Mouse (Mus musculus) hindbrain, embryonic 13.5 days (tissue): ENCODE measurements at regions not wholly inside any gene's neighbourhood (a gene's known extent, or its start where the extent isn't known, plus 50 kb on each side); places are given as distances from the start of the nearest gene placed in this dataset.
"Not testable (repeated sequence)": the region's sequence is repeated elsewhere in the genome, so short reads cannot be mapped to it uniquely, and the experiment has no call there.

Experiments
- ATAC-seq: fragments of 200-750 bp; cut with Nextera tagmentation; 2 replicates; pipeline ENCODE4 v1.8.0; 2017; ENCODE audit warnings: moderate TSS enrichment; ENCODE audit not compliant: low FRiP score
- H3K27ac ChIP-seq: fragments of 300-500 bp; sonication (generic); 2 replicates; pipeline ENCODE4 v1.5.1; 2015; ENCODE audit warnings: inconsistent platforms, mild to moderate bottlenecking, moderate library complexity
- H3K27me3 ChIP-seq: fragments of 300-500 bp; sonication (generic); 2 replicates; pipeline ENCODE4 v1.6.1; 2015; ENCODE audit warnings: mild to moderate bottlenecking, inconsistent platforms
- H3K36me3 ChIP-seq: fragments of 300-500 bp; sonication (generic); 2 replicates; pipeline ENCODE4 v1.6.1; 2015; ENCODE audit warnings: mild to moderate bottlenecking, inconsistent platforms
- H3K4me1 ChIP-seq: fragments of 300-500 bp; sonication (generic); replicated peaks from 2 replicates; pipeline ENCODE4 v1.6.1; 2015; ENCODE audit warnings: inconsistent platforms
- H3K4me2 ChIP-seq: fragments of 300-500 bp; sonication (generic); 2 replicates; pipeline ENCODE4 v1.6.1; 2015; ENCODE audit warnings: inconsistent platforms, mild to moderate bottlenecking, moderate library complexity
- H3K4me3 ChIP-seq: fragments of 300-500 bp; sonication (generic); 2 replicates; pipeline ENCODE4 v1.5.1; 2015; ENCODE audit warnings: mild to moderate bottlenecking, inconsistent platforms
- H3K9ac ChIP-seq: fragments of 300-500 bp; sonication (generic); 2 replicates; pipeline ENCODE4 v1.6.1; 2015; ENCODE audit warnings: mild to moderate bottlenecking, inconsistent platforms
- H3K9me3 ChIP-seq: fragments of 300-500 bp; sonication (generic); 2 replicates; pipeline ENCODE4 v1.6.1; 2016; ENCODE audit warnings: inconsistent platforms
- WGBS: fragments of 180-500 bp; shearing (Covaris S2); methylation state at CpG from one replicate; pipeline ENCODE4 v1.1.7; 2015; 5-methylcytosine and 5-hydroxymethylcytosine counted together

DNA sequence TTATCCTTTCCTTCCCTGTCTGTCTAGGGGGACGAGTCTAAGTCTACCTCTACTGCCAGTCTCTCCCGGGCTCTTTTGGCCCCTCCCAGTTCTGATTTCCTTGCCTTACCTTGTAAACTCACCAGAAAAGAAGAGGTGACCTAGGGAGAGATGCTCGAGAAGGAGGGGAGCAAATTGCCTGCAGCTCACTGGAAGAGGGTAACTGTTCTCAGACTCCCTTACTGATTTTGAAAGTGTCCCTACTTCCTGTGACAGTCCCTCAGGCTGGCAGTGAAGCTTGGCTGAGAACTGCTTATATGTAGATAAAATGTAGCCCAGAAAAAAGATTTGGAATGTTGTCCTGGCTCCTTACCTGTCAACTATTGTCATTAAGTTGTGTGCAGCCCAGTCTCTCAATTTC lies 180.6 kb upstream of the Tab2 start:
- WGBS, result 88% methylated on average over 3 of the region's 3 CpGs
- no peak overlapping the region for H3K4me3 ChIP-seq
- H3K27me3 ChIP-seq, result no peaks in the 10 kb centered on the region
- no peak for ATAC-seq
- no peak overlapping the region for H3K9ac ChIP-seq
- H3K9me3 ChIP-seq, result no peaks in the 10 kb centered on the region
- H3K36me3 ChIP-seq, result no peaks in the 10 kb centered on the region
- peaks cover 12% of the 10 kb centered on the region for H3K4me1 ChIP-seq
- H3K4me2 ChIP-seq, result no peak overlapping the region
- no peak overlapping the region for H3K27ac ChIP-seq

DNA sequence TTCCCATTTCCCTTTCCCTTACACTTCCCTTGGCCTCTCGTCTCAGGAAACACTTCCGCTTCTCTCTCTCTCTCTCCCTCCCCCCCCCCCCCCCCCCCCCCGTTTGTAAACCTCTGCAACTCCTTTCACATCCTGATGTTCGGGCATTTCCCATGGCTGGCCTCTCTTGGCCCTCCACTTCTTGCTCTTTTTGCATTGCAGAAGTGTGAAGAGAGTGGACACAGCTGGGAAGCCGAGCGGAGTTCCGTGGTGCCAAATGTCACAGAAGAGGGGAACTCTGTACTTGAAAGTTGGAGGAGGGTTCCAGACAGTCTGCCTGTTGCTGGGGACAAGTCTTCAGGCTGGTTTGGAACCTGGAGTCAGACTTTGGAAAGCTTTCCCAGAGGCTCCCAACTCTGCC lies 179.2 kb upstream of the Tab2 start:
- Histone ChIP-seq H3K27ac (no peak overlapping the region), H3K9ac (no peak overlapping the region), H3K4me3 (no peak overlapping the region), H3K4me2 (no peak overlapping the region), H3K27me3 (no peaks in the 10 kb centered on the region), H3K4me1 (peaks cover 12% of the 10 kb centered on the region), H3K36me3 (no peaks in the 10 kb centered on the region), H3K9me3 (no peaks in the 10 kb centered on the region)
- ATAC-seq, result no peak
- WGBS, result 71% methylated on average over 7 of the region's 7 CpGs

DNA sequence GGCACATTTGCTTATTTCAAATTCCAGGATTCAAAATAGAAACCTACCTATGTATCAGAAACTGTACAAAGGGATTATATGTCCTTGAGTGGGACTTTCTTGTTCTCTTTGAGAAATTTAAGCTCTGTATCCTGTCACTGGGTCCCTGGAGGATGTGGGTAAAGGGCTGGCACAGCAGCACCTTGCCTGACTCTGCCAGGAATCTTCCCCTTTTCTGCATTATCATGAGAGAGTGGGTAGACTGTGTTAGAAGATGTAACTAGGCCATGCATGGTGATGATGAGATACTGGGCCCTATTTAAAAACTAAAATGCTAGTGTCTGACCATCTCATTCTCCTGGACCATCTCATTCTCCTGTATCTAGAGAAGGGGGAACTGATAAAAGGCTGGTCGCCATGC lies 178.4 kb upstream of the Tab2 start:
- no peaks in the 10 kb centered on the region for H3K36me3 ChIP-seq
- WGBS, result 100% methylated on average over 1 of the region's 1 CpGs
- no peak overlapping the region for H3K9ac ChIP-seq
- no peak overlapping the region for H3K27ac ChIP-seq
- peaks cover 12% of the 10 kb centered on the region for H3K4me1 ChIP-seq
- no peak overlapping the region for H3K4me3 ChIP-seq
- no peaks in the 10 kb centered on the region for H3K9me3 ChIP-seq
- no peak for ATAC-seq
- H3K27me3 ChIP-seq, result no peaks in the 10 kb centered on the region
- no peak overlapping the region for H3K4me2 ChIP-seq

DNA sequence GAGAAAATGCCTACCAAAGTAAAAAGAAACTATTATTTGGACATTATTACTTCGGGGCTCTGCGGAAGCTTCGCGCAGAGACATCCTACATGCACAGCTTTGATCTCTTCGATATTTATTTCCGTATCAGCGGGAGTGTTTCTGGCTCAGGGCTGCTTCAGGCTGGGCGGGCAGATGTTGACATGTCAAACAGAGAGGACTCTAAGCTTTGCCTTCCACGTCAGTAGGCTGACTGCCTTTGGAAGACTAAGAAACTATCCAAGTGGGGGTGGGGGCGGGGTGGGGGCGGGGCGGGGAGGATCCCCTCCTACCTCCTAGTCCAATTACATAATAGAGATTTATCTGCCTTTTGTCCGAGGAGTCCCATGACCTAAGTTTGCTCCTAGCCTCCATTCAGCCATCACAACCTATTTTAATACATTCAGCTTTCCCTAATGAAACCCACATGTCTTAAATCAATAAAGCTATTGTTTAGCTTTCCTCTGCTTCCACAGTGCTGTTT lies 177.5 kb upstream of the Tab2 start:
- Histone ChIP-seq H3K27ac (no peak overlapping the region), H3K9ac (no peak overlapping the region), H3K4me2 (peak overlapping the region; percentile 14), H3K36me3 (no peaks in the 10 kb centered on the region), H3K9me3 (no peaks in the 10 kb centered on the region), H3K4me1 (peaks cover 12% of the 10 kb centered on the region), H3K4me3 (no peak overlapping the region), H3K27me3 (no peaks in the 10 kb centered on the region)
- ATAC-seq, result peak; percentile 74
- whole genome bisulfite sequencing, result 20% methylated on average over 13 of the region's 13 CpGs

DNA sequence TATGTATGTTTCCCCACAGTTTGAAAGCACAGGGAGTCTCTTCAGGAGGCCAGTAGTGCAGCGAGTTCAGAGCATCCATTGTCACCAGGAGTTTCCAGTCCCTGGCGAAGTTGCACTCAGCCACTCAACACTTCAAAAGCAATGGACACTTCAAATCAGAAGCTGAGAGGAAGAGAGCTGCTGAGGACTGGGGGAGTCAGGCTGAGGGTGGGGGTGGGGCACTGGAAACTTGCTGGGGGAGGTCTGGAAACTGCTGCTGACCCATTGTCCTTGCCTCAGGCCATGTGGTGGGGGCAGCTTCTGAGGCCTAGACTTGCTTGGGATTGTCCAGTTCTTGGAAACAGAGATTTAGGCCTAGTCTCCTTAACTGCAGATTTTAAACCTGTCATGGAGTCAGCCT lies 176.8 kb upstream of the Tab2 start:
- 38% methylated on average over 2 of the region's 2 CpGs for WGBS
- H3K27me3 ChIP-seq, result no peaks in the 10 kb centered on the region
- H3K4me3 ChIP-seq, result no peak overlapping the region
- no peak overlapping the region for H3K9ac ChIP-seq
- H3K4me2 ChIP-seq, result no peak overlapping the region
- H3K36me3 ChIP-seq, result no peaks in the 10 kb centered on the region
- peak; percentile 22; the same call in 1 of the 2 replicates for ATAC-seq
- peaks cover 12% of the 10 kb centered on the region for H3K4me1 ChIP-seq
- H3K27ac ChIP-seq, result 0 out of 2 replicates have a peak overlapping the region, but pooled peaks have one; percentile 35
- no peaks in the 10 kb centered on the region for H3K9me3 ChIP-seq

DNA sequence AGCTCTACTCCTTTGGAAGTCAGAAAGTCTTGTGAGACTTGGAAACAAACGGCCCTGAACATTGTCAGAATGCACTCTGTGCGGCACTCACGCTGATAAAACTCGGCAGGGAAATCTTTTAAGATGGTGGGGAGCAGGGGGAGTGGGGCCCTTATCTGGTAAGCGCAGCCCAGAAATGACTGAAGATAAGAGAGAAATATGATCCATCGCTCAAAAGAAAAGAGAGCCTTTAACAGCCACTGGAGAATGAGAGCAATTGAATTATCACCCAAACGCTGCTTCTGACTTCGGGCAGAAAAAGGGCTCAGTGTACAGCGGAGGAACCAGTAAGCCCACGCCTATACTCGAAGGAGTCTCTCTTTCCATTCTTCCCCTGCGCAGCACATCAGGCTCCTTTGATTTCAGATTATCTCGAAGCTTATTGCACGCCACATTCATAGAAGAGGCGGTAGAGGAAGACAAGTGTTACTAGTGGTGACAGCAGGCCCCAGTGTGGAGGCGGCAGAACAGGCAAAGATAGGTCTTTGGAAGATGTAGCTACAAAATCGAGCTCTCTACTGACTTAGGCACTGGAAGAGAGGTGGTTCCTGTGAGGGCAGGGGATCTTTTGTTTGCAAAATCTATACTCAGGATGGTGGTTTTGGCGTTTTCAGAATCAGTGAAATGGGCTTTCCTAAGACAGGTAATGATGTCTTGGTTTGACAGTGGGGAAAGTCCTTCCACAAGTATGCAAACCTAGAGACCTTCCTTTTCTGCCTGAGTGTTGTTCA lies 174.6 kb upstream of the Tab2 start:
- WGBS, result 66% methylated on average over 18 of the region's 18 CpGs
- Histone ChIP-seq H3K27ac (no peak overlapping the region), H3K4me1 (peaks cover 12% of the 10 kb centered on the region), H3K36me3 (no peaks in the 10 kb centered on the region), H3K27me3 (no peaks in the 10 kb centered on the region), H3K9ac (no peak overlapping the region), H3K4me3 (no peak overlapping the region), H3K9me3 (no peaks in the 10 kb centered on the region), H3K4me2 (no peak overlapping the region)
- ATAC-seq, result no peak

DNA sequence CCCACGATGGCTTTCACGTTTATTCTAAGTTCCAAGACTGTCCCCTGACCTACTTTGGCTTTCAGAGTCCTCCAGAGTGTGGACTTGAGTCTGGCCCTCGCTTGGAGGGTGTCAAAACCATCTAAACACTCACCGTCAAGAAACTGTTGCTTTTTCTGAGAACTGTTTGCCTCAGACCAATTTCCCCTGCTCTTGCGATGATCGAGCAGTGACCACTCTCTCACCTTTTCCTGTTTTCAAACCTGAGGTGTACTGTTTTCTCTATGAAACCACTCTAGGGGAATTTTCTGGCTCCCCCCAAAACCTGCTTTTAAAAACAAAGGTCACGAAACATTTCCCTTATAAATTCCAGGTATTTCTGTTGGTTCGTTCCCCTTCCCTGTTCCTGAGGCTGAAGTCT lies 174.0 kb upstream of the Tab2 start:
- Histone ChIP-seq H3K4me3 (no peak overlapping the region), H3K4me1 (peaks cover 12% of the 10 kb centered on the region), H3K9me3 (no peaks in the 10 kb centered on the region), H3K9ac (no peak overlapping the region), H3K4me2 (no peak overlapping the region), H3K27ac (no peak overlapping the region), H3K27me3 (no peaks in the 10 kb centered on the region), H3K36me3 (no peaks in the 10 kb centered on the region)
- WGBS, result 87% methylated on average over 8 of the region's 8 CpGs
- no peak for ATAC-seq

DNA sequence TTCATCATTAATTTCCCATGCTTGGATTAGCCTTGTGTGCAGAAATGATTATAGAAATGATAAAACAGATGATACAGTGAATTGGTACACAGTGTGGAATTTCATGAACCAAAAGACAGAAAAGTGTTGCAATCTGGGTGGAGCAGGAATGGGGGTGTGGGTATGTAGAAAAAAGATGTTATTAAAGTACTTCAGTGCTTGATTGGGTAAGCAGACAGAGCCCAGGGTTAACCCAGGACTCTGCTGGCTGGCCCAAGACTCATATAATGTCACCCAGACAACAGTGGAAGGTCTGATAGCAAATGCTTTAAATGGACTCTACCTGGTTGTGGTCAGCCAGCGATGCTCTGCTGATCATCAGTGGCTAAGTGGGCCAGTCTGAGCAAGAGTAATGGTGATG lies 168.1 kb upstream of the Tab2 start:
- H3K36me3 ChIP-seq, result no peaks in the 10 kb centered on the region
- H3K4me2 ChIP-seq, result no peak overlapping the region
- H3K27me3 ChIP-seq, result no peaks in the 10 kb centered on the region
- 96% methylated on average over 1 of the region's 1 CpGs for WGBS
- H3K9me3 ChIP-seq, result no peaks in the 10 kb centered on the region
- ATAC-seq, result no peak
- H3K4me3 ChIP-seq, result no peak overlapping the region
- H3K9ac ChIP-seq, result no peak overlapping the region
- H3K4me1 ChIP-seq, result no peaks in the 10 kb centered on the region
- H3K27ac ChIP-seq, result no peak overlapping the region

DNA sequence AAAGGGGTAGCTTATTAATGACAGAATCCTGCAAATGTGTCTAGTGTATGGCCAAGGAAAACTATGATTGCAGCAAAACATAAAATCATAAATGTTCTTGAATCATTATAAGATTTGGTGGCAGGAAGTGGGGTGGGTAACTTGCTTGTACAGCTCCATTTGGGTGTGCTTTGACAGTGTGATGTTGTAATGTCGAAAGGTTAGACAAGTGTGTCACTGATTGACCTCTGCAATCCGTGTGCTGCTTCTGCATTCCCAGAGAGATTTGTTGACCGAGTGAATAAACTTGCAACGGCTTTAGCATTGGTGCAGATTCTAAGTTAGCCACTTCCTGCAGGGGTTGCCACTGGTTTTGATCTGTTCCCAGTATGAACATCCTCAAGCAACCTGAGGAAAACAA lies 165.9 kb upstream of the Tab2 start:
- no peak for ATAC-seq
- Histone ChIP-seq H3K36me3 (no peaks in the 10 kb centered on the region), H3K27ac (no peak overlapping the region), H3K4me2 (no peak overlapping the region), H3K4me3 (no peak overlapping the region), H3K9ac (no peak overlapping the region), H3K4me1 (no peaks in the 10 kb centered on the region), H3K27me3 (no peaks in the 10 kb centered on the region), H3K9me3 (no peaks in the 10 kb centered on the region)
- WGBS, result 77% methylated on average over 4 of the region's 4 CpGs

DNA sequence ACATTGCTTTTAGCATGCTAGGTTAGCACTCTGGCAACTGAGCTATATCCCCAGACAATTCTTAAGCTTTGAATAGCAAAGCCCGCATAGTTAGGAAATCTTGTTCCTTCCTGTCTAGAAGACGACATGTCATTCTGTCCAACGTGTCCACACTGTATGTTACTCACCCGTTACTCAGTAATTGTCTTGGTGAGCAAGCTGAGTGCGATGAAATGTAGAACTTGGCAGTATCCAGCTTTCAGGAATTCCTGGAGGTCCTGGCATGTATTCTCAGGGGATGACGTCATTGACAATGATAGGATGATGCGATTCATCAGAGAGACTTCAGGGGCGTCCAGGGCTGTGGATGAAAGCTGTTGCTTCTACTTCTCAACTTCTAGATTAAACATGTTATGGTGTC lies 160.8 kb upstream of the Tab2 start:
- no peaks in the 10 kb centered on the region for H3K27me3 ChIP-seq
- H3K9me3 ChIP-seq, result no peaks in the 10 kb centered on the region
- H3K36me3 ChIP-seq, result no peaks in the 10 kb centered on the region
- no peak overlapping the region for H3K9ac ChIP-seq
- WGBS, result 87% methylated on average over 8 of the region's 8 CpGs
- H3K4me3 ChIP-seq, result no peak overlapping the region
- no peak overlapping the region for H3K4me2 ChIP-seq
- no peak overlapping the region for H3K27ac ChIP-seq
- ATAC-seq, result no peak
- H3K4me1 ChIP-seq, result no peaks in the 10 kb centered on the region

DNA sequence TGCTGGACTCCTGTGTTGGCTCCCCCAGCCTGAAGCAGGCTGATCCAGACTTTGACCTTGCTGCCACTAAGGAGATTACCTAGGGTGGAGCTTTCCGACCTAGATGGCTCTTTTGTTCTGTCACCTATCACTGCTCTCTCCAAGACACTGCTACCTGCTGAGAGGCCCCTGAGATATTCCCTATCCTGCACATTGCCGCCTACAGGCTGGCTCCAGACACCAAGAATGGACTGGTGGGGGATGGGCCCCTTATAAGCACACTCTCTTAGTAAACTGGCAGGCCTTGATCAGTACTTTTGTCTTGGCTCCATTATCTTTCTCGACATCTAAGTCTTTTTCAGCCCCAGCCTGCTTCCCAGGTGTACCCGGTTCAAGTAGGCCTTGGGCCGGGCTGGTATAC lies 158.9 kb upstream of the Tab2 start:
- not testable (repeated sequence) for H3K4me2 ChIP-seq, H3K27me3 ChIP-seq

DNA sequence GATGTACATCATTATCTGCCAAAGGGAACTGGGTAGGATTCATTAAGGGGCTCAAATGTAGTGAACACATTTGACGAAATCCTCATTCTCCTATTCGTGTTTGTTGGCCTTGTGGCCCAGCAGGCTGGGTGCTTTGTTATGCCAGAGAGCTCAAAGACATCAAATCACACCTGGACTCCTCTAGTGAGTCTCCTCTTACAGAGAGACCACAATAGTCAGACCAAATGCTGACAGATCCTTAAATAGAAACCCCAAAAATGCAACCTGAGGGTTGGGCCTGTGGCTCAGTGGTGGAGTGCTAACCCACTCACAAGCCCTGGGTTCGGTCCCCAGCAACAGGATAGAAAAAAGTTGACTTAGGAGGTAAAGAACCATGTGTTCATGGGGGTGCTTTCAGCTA lies 158.5 kb upstream of the Tab2 start:
- Histone ChIP-seq H3K4me3 (no peak overlapping the region), H3K27ac (no peak overlapping the region), H3K9me3 (no peaks in the 10 kb centered on the region), H3K27me3 (no peaks in the 10 kb centered on the region), H3K4me2 (no peak overlapping the region), H3K36me3 (no peaks in the 10 kb centered on the region), H3K4me1 (no peaks in the 10 kb centered on the region), H3K9ac (no peak overlapping the region)
- ATAC-seq, result no peak
- WGBS, result 50% methylated on average over 3 of the region's 3 CpGs

More for the DNA sequence above, 158.9 kb upstream of the Tab2 start:
- H3K4me3 ChIP-seq, H3K27ac ChIP-seq, H3K9me3 ChIP-seq, H3K9ac ChIP-seq, H3K36me3 ChIP-seq, H3K4me1 ChIP-seq, ATAC-seq: not testable (repeated sequence)
- 63% methylated on average over 5 of the region's 5 CpGs for WGBS

DNA sequence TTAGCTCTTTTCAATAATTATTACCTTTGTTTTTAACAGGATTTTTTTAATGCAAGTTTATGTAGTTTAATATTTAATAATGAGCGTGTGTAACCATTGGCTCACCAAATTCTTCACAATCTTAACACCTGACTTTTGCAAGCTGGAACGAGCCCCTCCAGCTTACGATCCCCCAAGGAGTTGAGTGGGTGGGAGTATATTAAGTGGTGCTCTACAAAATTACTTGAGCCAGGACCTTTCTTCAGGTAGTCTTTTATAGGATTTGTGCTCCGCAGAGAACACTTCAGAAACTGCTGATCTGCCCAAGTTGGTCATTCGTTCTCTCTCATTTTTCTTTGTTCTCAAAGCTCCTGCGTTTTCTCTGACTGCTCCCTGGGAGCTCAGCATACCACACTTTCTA lies 144.5 kb upstream of the Tab2 start:
- 91% methylated on average over 6 of the region's 6 CpGs for WGBS
- no peak overlapping the region for H3K9ac ChIP-seq
- ATAC-seq, result no peak

More for the DNA sequence above, 144.5 kb upstream of the Tab2 start:
- Histone ChIP-seq H3K4me3 (no peak overlapping the region), H3K36me3 (no peaks in the 10 kb centered on the region), H3K4me1 (no peaks in the 10 kb centered on the region; the same call in 1 of the 2 replicates), H3K4me2 (no peak overlapping the region), H3K27me3 (no peaks in the 10 kb centered on the region), H3K27ac (no peak overlapping the region), H3K9me3 (peaks cover 8% of the 10 kb centered on the region; the same call in 1 of the 2 replicates)
